Mouse (Mus musculus) cerebellum, adult (tissue): ENCODE data around the gene Cmc1.
"Not testable (repeated sequence)": the region's sequence is repeated elsewhere in the genome, so short reads cannot be mapped to it uniquely, and the experiment has no call there.

Experiments
- ATAC-seq: cut with Nextera tagmentation; 2 replicates; pipeline ENCODE4 v1.9.2; 2017; ENCODE audit warnings: mild to moderate bottlenecking, moderate library complexity, mixed read lengths; ENCODE audit not compliant: insufficient number of reproducible peaks, low FRiP score, low TSS enrichment

Cmc1 gene

DNA sequence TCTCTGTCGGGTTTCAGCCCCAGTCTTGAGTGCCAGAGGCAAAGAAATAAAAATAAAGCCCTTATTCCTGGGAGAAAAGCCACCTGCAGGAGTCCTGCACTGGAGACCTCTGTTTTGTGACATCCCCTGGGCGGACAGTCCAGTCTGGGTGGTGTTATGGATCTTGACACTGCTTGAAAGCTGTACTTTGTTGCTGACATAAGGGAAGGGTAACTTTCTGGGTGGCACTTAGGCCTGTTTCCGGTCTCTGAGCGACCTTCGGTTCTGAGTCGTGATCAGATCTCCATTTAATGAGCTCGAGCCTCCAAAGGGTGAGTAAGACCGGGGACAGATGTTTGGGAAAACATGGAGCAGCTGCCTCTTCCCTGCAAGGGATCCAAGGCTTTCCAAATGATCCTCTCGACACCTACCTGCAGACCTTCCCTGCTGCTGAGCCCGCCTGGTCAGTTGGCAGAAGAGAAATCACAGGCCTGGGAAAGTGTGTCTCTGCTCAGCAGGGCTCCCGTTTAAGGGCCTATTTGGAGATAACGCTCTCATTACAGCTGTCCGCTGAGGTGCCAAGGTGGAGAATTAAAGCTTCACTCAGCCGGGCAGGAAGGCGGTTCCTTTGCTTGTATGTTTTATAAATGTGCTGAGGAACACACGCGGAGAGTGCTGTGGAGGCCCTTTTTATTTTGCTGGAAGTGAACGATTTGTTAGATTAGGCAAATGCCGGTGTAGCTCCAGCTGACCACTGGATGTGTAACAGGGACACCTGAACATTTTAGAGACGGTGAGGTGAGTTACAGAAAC is 648 bp upstream of the Cmc1 start:
- ATAC-seq = peak; percentile 21; the same call in 1 of the 2 replicates

DNA sequence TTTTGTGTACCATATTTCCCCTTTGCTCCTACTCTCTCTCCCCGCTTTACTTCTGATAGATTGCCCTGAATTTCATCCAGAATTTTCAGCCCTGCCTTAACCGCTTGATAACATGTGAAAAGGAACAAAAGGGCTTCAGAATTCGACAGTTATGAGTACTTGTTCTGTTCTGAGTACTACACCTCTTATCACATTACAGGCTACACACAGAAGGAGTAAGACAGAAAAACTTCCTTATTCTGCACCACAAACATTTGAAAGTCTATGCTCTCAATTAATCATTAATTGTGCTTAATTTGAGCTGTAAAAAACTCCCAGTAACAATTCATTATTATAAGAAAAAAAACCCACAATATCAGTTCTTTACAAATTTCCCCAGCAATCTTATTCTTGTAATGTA is 9.6 kb downstream of the Cmc1 start:
- ATAC-seq = not testable (repeated sequence)

DNA sequence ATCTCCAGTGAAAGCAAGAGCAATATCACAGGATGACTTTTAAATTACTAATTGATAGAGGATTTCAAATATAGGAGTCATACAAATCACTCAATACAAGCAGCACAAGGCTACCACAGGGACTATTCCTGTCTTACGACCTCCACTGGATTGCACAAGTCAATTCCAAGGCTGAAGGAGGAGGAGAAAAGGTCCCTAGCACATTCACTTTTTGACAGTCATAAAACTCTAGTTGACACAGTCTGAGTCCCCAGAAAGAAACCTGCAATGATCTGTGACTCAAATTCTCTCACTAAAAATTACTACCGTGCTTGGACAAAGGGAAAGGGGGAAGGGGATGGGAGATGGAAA is 39.6 kb downstream of the Cmc1 start:
- ATAC-seq = no peak

DNA sequence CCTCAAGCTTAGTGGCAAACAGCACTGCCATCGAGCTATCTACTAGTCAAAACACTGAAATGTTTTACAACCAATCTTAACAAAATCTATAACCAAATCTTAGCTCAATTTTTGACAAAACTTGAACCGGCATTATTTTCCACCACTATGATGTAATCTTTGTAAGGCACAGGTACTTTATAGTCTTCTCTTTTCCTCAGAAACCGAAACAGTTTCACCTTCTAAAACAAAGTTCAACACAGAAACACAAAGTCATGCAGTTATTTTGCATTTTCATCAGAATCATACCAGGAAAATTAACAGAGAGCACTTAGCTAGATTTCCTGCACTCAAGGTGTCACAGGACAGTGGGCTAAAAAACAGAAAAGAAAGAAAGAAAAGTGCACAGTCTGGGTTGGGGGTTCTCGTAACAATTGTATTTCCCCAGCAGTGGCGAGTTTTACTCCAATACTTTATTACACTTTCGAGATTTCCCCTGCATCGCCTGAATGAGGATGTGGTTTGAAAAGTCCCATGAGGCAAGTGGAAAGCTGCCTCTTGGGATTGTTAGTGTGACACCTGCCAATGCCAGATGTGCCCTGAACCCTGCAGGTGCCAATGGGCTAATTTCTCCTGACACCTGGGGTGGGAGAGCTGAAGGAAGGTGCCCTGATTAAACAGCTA is 40.1 kb downstream of the Cmc1 start:
- no peak for ATAC-seq

DNA sequence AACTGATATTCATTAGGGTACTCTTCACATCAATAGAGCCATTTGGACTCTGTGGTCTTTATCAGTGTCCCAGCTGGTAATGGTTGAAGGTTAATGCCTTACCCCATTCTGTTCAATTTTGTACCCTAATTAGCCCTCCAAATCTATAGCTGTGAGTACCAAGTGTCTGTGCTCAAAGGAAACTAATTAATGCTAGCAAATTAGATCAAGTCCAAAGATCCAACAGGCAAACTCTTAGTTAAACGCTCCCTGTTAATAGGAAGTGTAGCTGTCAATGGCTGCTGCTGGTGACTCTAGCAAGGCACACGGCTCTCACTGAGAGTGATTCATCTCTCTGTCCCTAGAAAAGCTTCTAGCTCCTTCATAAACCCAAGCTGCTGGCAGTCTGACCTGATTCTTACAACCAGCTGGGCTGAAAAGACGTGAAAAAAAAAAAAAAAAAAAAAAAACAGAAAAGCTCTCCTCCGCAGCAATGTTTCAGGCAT is 41.4 kb downstream of the Cmc1 start:
- no peak for ATAC-seq

DNA sequence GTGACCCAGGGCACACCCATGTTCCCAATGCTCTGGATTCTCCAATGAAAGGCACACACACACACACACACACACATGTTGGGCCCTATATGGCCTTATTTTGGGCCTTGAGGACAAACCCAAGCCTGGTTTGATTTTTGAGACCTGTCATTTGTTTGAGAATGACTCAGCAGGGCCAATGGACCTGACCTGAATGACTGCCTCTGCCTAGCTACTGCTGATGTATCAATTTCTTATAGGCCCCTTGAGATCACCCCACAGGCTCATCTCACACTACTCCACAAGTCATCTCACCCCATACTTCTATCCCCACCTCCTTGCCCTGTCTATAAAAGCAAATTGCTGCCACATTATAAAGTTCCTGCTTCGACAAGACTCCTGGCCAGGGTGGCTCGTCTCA is 48.2 kb downstream of the Cmc1 start:
- ATAC-seq = no peak

DNA sequence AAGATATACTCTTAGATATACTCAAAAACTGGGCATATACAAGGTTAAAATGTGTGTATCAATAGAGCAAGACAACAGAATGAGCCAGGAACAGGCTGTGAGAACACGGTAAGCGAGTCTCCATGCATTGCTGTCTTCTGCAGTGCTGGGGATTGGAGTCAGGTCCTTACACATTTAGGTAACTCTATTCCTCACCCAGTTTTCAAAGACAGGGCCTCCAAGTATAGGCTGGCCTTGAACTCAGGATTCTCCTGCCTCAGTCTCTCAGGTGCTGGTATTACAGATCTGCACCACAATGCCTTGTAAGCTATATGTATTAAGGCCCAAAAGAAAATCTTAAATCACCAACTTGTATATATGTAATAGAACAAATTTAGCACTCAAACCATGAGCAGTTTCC is 49.5 kb downstream of the Cmc1 start:
- no peak for ATAC-seq

DNA sequence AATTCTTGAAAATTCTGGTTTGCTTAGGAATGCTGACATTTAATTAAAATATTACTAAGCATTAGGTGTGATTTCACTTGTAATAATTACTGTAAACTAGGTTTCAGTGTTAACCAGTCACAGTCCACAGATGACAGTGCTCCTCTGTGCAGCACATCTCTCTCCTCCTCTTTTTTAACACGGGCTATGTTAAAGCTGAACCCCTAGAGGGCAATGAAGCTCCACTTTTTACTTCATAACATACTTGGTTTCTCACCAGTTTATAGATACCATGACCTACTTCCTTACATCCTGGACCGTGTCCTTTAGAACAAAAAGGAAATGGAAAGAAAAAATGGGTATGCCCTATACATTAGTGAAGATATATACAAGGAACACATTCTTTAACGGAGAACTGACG is 50.6 kb downstream of the Cmc1 start:
- ATAC-seq = peak; percentile 86

DNA sequence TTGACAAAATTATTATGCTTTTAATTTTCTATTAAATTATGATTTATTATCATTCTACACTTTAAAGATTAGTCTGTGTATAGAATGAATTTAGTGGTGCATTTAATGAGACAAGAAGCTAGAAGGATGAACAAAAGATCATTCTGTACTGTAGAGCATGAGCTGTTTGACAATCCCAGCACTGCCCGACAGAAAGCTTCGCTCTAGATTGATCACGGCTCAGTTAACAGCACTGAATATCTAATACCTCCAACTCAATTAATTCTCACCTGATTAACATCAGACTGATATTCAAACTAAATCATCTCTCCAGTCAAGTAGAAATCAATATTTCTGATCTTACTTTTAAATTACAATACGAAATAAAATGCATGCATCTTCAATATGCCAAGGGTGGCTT is 66.1 kb downstream of the Cmc1 start:
- no peak for ATAC-seq

DNA sequence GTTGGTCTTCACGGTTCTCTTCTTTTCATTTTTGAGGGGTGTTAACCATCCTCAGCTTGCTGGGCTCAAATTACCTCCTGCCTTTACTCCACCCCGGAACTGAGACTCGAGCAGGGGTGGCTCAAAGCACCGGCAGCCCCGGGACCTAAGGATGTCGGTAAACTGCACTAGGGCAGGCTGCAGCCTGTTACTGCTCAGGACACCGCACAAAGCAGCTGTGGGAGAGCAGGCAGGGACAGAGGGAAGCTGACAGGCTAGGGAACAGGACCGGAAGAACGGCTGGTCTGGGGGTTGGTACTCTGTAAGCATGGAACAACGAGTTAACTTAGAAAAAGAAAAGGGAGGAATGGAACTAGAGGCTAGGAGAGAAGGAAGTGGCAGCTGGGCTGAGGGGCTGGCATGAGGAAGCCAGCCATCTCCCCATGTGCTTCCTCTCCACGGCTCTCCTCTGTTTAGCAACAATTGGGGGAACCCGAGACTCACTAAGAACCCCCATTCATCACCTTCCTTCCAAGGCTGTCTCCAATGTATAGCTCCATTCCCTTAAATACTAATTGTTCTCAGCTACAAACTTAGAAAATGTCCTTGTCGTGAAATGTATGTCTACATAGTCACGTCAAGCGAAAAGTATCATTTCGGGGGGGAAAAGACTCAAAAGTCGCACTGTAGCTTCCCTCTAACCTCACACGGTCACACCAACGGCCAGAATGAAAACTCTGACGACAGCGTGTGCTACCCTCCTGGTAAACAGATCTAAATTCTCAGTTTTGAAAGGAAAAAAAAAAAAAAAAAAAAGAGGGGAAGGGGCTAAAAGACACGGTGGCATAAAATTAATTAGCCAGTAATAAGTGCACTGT is 67.2 kb downstream of the Cmc1 start:
- ATAC-seq = no peak

DNA sequence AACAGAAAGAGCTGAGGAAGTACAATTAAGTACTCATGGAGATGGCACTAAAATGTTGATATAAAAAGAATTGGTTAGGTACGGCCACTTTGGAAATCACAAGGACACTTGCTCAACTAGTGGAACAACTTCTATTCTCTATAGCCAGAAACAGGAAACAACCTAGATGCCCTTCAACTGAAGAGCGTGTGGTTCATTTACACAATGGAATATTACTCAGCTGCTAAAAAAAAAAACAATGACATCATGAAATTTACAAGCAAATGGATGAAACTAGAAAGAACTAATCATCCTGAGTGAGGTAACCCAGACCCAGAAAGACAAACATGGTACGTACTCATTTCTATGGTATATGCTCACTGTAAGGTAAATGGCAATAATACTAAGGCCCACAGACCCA is 76.6 kb downstream of the Cmc1 start:
- no peak for ATAC-seq

DNA sequence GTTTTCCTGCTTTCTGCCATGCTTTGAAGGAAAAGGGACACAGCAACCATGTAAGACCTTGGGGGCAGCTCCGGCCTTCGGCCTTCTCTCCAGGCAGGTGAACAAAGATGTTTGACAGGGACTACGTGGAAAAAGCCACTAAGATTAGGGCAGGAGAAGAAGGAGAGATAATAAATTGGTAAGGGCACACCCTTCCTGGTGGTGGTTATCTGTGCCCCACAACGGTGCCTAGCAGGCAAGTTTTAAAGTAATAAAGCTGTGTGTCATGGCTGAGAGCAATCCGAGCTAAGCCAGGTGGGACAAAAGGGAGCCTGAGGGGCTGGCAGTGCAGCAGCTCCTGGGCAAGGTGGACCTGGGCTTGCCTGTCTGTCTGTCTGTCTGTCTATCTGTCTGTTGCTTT is 77.9 kb downstream of the Cmc1 start:
- ATAC-seq = no peak

DNA sequence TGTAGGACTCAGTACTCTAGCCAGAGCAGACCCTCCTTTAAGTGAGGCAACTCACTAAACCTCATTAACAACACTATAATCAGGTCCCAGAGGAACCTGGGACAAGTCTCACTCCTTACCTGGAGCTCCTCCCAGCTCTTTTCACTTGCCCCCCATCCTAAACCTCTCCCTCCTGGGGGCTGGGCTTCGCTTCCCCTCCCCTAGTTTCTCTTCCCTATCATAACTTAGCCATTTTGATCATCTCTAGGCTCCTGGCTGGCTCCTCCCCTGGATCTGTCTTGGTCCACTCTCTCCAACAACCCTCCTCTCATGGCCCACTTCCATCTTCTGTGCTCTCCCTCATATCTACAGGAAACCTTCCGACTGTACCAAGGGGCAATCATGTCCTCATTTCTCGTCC is 78.6 kb downstream of the Cmc1 start:
- no peak for ATAC-seq

DNA sequence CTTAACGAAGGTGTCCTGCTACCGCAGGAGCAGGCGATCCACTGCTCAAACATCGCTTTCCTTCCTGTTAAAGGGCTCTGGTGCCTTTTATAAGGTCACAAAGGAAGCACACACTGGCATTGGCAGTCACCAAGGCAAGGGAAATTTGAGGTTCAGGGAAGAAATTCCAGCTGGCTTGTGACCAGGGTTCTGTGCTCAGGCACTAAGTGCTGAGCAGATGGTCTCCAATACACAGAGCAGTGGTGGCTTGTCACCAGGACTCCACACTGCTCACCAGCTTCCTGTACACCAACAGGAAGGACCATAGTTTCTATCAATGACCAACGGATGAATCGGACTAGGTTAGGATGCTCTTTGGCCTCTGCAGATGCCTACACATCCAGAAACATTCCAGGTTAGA is 79.5 kb downstream of the Cmc1 start:
- ATAC-seq = peak; percentile 94

DNA sequence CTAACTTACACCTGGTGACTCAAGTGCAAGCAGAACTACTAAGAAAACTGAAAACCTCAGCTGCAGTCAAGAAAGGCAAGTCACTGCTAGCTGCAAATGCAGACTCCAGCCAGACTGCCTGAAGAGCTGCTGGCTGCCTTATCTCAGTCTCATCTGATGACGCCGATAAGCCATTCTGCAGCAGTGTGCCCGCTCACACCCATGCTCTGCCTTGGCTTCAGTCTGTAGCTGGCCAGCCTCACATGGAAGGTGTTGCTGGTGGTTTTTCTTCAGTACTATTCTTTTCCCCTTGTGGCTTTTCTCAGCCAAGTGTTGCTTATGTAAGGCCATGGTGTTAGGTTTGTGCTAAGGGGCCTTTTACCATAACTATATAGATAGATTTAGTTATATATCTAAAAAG is 90.9 kb downstream of the Cmc1 start:
- no peak for ATAC-seq

DNA sequence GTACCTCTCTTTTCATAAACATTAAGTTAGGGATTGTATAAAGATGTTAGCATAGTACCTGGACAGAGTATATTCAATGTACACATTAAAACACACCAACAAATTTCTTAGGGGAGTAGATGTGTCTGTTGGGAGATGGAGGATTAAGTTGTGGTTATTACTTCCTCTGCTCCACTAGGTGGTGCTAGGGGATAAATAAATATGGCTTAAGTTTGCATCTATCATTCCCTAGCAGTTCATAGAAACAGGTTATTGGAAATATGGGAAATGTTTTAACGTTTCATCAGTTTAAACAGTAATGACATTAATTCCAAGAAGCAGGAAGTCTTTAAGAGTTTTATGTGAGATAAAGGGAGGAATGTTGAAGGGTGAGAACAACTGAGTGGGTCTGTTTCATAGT is 96.7 kb downstream of the Cmc1 start:
- ATAC-seq = no peak

DNA sequence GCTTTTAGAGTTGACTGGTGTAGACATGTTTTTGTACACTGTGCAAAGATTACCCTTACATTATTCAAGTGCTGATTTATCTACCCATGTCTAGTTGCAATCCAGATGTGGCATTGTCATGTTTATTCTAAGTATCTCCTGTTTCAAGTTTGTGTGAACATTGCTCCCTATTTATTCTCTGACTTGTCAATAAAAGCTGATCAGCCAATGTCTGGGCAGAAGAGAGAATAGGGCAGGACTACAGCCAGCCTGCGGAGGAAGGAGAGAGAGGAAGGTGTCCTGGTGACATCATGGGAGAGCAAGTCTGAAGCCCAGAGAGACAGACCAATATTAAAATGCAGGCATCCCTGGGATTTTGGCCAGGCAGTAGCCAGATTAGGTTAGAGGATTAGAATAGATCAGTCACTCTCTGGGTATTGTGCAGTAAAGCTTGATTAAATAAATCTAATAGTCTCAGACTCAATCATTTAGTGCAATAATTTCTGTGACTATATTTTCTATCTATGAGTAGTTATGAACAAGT is 104.9 kb downstream of the Cmc1 start:
- ATAC-seq = no peak

DNA sequence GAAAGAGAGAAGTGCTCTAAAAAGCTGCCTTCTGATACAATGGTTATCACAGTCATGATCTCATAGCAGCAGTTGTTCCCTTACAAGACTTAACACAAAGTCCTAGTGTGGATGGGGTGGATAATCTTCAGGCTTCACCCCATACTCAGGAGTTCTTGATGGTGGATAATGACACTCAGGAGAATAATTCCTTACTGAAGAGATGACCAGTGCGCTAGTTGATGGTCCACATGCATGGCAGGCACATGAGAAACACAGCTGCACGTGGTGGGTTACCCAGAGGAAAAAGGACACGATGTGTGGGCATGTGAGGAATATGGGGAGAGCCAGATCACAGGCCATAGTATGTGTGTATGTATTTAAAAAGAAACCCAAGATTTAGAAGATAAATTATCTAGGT is 106.4 kb downstream of the Cmc1 start:
- ATAC-seq = no peak

DNA sequence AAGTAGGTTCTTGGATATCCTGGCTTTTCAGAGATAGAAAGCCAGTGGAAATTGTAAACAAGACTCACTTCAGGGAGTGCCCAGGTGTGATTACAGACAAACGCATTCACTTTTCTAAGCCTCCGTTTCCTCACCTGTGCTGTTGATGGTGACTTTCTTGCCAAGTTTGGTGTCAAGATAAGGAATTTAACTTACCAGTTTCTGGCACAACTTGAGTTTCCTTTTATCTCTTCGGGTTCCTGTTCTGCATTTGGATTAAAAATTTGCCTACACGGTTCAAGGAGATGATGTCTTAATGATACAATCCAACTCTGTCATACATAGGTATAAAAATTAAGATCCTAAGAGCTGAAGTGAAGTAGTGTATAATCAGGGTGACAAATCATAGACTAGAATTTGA is 107.2 kb downstream of the Cmc1 start:
- ATAC-seq = no peak

DNA sequence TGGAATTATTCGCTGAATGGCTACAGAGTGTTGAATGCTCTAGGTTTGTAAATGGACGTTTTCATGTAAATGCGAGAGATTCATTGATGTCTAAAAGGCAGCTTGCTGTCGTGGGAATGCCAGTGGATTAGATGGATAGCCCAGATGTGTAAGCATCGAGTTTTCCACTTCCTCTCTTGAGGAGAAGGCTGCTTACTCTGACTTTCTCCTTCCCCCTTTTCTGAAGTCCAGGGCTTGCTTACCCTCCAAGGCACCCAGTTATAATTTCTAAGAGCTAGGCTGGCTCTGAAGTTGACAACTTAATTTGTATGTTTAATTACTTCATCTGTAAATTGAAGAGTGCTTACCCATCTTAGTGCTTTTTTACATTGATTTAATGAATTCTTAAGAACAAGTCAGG is 108.3 kb downstream of the Cmc1 start:
- no peak for ATAC-seq

DNA sequence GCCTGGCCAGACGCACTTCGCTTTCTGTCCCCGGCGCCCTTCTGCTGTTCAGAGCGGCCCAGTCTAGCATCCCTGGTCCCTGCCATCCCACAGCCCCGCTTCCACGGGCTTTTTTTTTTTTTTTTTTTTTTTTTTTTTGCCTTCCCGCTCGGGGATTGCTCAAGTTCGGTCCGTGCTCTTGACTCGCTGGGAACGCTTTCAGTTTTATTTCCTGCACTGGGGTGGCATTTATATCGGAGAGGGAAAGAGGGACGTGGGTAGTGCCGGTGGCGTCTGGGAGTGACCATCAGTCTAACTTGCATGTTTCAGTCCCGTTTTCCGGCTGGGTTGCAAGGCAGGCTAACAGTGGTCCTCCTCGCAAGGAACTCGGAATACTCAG is 109.0 kb downstream of the Cmc1 start:
- ATAC-seq = no peak
